Mouse (Mus musculus) testis, postnatal 10 days (tissue): Measurements from ENCODE around the gene Acsl1.

Source experiments
- DNase-seq: peaks from one replicate; pipeline ENCODE4 v3.0.0; 2021; ENCODE audit warnings: low spot score

Gene Acsl1

DNA sequence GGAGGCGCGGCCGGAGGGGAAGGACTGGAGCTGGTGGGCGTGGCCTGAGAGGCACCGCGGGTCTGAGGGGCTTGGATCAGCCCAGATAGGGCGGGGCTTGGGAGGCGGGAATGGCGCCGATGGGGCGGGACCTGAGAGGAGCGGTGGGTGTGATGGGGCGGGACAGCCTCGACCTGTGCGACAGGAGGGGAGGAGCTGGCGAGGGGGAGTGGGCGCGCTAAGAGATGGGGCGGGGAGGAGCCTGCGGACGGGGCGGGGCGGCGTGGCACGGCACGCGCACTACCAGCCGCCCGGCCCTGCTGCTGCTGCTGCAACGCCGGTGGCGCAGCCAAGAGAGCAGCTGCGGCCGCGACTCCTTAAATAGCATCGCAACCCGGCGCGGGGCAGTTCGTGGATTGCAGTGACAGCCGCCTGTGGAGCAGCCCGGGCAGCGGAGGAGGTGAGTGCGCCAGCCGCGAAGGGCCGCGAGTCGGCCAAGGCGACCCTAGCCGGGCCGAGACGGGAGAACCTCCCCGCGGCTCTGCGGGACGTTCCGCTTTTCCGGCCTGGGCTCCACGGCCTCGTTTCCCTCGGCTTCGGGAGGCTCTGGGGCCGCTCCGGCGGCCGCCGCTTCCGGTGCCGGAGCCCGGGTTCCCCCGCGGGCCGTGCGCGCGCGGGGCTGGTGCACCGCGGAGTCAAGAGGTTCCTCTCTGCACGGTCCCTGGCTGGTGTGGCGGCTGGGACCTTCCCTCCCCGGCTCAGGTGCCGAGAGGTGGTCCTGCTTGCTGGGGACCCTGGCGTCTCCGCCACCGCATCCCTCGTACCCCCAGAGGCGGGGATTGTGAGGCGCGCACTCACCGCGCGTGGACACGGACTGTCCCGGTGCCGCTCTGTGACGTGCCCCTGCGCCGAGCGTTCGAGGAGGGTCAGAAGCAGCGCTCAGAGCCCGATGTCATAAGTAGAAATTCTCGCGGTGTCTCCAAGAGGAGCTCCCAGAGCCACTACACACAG is at the start of gene Acsl1:
Gene Acsl1 (plus strand): TSS at position 246 of the 990 bp plus-strand sequence.
- DNase-seq: peak; percentile 100

DNA sequence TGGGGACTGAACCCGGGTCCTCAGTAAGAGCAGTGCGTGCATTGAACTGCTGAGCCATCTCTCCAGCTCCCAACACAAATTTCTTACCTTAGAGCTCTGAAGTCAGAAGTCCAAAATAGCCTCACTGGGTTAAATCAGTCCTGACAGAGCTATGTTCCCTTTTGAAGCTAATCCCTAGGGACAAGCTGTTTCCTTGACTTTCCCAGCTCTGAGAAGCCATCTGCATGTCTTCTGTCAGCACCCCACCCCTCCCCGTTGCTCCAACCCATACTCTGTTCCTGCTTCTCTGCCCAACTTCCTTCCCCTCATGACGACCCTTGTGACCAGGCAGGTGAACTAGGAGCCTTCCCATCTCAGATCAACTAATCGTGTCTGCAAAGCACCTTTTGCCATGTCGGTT is 49.3 kb upstream of the Acsl1 start:
- no peak for DNase-seq

DNA sequence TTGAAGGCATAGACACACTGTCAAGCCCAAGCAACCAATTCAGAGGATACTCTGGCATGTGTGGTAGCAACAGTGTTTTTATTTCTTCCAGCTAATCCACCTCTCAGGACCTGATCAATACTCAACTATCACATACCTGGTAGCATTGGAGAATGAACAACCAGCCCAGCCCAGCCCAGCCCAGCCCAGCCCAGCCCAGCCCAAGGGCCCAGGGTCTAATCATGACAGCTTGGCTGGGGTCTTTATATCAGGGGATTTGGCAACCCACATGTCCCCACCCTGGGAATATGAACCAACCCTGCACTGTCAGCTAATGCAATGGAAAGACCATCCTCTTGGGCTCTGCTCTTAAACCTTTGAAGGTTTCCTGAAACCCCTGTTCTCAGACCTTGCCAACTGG is 42.9 kb upstream of the Acsl1 start:
- no peak for DNase-seq

DNA sequence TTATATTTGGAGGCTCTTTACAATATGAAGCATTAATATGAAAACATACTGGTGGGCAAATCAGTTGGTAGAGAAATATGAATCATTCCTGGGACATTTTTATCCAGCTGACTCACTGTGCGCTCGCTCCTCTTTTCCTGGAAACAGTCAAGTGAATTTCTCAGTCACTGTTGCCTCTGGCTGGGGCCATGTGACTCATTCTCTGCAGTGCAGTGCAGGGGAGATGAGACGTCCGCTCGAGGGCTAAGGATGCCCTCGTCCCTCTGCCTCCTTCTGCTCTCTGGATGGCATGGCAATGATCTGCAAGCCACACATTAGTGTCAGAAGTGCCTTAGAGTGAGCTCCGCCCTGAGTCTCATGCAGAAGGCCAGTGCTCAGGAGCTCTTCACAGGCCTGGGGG is 41.0 kb upstream of the Acsl1 start:
- no peak for DNase-seq

DNA sequence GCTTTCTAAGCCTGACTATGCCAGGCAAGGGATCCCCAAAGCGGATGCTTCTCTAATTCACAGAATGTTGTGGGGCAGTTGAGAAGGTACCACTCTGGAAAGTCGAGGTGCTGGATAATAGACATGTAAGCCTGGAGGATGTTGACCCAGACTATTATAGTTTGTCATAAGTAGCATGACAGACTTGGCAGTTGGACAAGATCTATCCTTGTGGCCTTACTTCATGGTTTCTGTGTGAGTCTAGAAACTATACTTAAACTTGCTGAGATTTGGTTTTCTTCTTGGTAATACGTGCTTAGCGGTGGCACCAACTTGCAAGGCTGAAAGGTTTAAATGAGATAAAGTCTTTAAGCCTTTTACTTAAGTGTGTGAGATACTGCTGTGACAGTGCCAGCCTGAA is 38.9 kb upstream of the Acsl1 start:
- no peak for DNase-seq

DNA sequence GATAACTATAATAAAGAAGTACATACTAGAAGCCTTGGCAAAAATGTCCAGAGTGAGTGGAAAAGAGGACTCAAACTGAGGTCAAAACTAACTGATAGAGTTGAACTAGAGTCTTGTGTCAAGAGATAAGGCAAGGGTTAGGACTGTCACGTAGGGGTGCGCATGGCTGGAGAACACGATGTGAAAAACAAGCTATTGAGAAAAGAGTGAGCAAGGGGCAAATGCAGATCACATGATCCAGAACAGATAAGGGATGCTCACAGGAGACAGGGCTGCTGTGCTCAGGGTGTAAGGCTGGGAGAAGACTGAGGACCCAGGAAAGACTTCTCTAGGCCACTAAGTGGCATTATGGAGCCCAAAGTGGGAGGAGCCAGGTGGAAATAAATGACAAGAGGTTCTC is 38.3 kb upstream of the Acsl1 start:
- DNase-seq: no peak

DNA sequence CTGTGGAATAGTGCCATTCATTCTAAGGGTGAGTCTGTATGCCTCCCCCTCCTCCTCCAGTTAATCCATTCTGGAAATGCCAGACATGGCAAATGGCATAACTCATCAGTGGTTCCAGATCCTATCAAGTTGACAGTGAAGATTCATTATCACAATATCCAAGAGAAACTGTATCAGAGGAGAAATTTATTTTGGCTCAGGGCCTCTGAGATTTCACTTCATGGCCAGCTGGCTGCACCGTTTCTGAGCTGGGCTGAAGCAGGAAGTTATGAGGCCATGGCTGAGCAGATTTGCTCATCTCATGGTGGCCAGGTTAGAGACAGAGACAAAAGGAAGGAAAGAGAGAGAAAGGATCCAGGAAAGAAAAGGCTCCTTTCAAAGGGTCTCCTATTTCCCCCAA is 37.2 kb upstream of the Acsl1 start:
- no peak for DNase-seq

DNA sequence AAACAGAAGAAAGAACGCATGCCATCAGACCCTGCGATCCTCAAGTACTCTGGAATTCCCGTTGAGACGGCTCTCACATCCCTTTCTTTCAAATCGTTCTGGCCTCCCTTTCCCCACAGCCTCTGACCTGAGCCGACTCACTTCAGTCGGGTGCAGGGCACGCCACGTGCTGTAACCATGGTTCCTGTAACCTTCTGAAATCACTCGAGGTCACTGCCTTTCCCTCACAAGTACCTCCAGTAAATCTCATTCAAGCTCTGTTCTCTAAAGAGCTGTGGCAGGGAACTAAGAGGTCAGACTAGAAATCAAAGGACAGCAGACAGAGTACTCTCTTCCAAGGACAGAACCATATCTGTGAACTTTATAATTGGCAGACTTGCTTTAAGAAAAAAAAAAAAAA is 32.3 kb upstream of the Acsl1 start:
- DNase-seq: no peak

DNA sequence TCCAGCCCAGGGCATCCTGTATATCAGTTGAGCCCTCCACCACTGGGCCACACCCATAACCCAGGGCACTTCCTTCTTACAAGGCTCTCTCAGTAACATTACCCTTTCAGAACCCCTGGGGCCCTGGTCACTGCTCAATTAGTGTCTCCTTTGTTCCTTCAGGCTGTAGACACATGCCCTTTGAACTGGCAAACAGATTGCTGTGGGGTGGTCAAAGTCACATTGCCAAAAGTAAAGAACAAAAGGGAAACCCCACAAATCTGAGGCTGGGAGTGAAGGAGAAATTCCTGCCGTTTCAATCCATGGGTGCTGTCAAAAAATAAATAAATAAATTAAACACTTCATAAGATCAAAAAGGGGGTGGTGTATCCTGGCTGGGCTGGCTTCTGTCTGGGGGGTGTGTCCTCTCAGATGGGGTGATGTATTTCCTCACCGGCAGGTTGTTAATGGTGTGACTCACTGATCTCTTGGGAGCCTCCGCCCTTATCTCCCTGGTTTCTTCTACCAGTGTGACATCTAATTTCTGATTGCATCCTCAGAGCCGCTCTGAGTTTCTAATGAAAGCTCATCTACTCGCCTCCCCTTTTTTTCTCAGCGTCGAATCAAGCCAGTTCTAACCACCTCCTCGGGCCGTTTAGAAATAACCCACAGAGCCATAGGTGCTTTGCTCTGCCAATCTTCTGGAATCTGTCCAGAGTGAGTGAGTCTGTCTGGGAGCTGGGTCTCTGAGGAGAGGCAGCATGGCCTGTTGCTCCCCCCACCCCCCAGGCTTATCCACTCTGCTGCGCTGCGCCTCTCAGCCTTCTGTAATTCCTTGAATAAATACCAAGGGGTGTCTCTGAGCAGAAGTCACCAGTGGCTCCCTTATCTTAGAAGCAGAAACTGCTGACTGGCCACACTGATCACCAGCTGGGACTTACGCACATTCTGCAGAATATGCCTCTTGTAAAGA is 24.6 kb upstream of the Acsl1 start:
- DNase-seq: no peak

DNA sequence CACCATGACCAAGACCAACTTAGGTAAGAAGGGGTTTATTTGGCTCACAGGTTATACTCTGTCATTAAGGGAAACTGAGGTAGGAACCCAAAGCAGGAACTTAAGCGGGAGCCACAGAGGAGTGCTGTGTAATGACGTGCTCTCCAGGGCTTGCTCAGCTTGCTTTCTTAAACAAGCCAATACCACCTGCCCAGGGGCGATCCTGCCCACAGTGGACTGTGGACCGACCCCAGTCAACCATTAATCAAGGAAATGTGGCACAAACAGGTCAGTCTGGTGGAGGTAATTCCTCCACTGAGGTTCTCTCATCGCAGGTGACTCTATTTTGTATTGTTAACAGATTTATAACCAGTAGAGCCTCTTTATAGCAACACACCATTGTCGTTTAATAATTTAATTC is 23.5 kb upstream of the Acsl1 start:
- DNase-seq: no peak

DNA sequence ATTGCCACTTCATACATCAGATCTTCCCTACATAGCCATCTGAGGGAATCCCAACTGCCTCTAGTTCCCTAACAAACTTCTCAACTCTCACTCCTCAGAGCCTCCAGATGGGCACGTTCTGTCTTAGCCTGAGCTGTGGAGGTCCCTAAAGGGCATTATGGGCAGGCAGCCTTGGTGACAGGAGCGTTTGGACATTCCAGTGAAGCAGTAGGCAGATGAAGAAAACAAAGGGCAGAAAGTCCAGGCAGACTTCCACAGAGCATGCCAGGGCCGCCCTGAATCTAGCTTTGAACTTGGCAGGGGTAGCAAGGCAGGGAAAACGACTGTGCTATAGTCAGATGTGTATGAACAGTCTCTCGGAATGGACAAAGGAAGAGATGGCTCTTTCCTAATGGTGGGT is 22.2 kb upstream of the Acsl1 start:
- DNase-seq: no peak

DNA sequence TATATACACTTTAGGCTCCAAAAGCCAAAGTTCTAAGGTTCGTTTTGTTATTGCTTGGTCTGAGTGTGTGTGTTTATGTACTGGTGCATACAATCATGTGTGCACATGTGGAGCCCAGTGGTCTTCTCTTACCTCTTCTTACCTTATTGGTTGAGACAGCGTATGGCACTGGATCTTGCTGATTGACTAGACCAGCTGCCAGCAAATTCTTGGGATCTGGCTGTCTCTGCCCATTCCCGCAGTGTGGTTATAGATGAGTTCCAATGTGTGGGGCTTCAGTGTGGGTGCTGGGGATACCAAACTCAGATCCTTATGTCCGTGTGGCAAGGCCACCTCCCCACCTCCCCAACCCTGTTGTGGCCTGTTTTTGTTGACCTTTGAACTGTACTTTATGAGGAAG is 21.8 kb upstream of the Acsl1 start:
- no peak for DNase-seq

DNA sequence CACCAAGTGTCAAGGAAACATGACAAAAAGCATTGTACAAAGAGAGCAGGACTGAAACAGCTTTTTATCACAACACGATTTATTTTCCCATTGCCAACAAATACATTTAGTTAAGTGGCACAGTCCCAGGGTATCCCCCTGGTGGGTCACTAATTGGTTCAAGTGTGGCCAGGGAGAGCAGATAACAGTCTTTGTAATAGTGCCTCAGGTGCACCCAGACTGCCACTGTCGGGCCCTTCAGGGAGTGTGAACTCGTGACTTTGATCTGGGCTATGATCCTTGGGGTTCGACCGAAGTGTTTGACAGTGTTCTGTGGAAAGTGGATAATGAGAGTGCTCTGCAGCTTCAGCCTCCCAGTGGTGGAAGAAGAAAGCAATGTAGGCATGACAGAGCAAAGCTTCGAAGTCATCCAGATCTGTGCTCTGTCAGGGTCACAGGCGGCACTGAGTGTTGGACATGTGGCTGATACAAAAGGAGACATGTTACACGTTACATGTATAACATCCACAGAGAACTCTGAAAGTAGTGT is 21.1 kb upstream of the Acsl1 start:
- no peak for DNase-seq

DNA sequence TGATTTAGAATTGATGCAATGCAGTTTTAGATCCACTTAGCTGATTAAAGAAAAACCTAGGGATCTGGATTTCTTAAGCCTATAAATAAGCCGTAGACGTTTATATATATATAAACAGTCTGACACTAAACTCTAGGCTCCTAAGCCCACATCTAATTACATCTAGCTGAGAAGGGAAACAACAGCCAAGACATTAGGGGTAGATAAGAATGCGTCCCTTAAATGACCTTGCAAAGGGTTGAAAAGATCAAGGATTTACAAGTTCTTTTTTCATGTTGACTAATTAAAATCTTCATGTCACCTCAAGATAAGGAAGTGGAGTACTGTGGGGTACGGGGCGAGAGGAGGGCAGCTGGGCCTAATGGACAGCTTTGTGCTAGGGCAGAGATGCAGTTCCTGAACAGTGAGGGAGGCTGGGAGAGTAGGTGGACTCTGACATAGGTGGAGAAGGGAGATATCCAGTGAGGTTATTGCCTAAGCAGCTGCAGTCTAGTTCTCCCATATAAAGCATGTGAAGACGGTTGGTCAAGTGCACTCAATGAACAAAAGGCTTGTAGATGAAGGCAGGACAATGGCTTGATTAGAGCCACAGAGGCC is 12.5 kb upstream of the Acsl1 start:
- no peak for DNase-seq

DNA sequence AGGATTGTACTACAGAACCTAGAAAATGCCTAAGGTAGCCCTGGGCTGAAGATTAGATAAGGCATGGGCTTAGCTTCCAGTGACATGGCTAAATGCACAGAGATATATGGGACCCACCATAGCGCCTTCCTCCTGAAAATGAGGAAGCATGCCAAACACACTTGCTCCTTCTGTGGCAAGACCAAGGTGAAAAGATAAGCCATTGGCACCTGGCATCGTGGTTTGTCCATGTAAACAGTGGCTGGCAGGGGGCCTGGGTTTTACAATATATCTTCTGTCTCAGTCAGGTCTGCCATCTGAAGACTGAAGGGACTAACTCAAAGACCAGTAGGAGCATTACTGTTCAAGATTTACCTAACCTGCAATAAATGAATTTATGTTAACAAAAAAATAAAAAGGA is 2.4 kb upstream of the Acsl1 start:
- no peak for DNase-seq

DNA sequence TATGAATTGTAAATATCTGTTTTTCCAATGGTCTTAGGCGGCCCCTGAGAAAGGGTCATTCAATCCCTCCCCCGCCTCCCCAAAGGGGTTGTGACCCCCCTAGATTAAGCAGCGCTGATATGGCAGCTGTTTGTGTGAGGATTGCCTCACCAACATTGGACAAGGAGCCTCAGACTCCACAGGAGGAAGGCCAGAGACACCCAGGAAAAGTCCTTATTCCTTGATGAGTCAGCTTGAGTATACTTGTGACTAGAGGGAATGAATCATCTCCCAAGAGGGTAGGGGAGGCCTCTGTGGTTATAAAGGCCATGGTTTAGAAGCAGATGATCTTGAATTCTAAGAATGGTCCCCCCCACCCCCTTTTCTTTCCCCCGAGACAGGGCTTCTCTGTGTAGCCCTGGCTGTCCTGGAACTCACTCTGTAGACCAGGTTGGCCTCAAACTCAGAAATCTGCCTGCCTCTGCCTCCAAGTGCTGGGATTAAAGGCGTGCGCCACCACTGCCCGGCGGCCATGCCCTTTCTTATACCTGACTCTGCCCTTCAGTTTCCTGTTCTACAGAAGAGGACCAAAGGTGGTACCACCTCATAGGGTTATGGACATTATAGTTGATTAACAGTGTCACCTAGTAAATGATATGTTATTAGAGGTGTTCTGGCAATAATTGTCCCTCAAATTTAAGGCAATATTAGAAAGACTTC is 1.6 kb upstream of the Acsl1 start:
- no peak for DNase-seq

DNA sequence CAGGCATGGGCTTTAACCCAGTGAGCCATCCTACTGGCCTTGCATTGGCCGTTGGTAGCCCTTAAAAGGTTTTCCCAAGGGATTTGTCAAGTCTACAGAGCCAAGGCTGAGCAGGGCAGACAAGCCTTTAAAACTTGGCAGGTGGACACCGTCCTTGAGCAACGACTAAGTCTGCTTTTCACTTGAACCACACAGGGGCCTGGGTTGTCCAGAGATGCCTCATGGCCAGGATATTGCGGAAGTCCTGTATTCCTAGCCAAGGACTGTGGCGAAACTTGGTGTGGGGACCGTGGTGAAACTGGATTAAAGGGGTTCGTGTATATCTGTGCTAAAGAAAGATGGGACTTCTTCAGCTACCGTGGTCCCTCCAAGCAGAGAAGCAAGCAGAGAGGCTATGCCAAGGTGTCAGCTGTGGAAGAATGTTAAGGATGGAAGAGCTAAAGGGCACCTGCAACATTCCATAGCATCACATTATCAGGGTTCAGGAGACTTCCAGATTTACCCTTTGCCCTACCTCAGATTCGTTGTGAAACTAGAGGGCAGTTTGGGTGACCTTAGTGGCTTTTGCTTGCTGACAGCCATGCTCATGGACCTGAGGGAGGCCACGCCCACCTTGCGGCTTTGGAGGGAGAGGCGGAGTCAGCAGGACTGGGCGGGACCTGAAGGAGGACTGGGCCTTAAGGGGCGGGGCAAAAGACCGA is 596 bp upstream of the Acsl1 start:
- no peak for DNase-seq

DNA sequence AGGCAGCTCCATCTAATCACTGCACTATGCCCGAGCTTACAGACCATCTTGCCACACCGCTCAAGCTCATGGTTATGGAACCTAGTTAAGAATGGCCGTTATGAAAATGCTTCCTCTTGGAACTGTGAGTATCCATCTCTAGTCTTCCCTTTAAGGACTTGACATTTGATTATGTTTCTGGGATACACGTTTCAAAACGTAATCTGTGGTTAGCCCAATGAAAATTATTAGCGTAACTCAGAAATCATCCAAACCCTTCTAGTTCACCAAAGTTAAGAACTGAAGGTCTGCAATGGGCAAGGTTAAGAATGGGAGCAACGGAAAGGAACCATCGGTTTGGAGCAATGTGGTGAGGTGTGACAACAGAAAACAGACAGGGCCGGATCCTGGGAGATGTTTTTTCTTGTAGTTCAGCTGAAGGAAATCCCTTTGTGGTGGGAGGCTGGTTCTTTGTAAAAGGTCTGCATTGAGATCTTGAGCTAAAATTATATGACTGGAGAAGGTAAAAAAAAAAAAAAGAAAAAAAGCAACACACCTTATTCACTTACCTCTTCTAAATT is 1.2 kb downstream of the Acsl1 start:
- no peak for DNase-seq

DNA sequence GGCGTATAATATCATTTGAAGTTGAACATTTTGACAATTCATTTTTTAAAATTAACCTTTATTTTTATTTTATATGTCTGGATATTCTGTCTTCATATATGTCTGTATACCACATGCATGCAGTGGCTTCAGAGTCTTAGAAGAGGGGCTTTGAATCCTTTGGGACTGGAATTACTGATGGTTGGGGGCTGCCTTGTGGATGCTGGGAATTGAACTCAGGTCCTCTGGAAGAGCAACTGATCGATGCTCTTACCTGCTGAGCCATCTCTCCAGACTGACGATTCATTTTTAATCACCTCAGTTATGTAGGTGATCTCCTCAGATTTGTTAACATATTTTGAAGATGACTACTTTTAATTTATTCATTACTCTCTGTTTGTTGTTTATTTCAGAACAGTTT is 3.3 kb downstream of the Acsl1 start:
- no peak for DNase-seq

DNA sequence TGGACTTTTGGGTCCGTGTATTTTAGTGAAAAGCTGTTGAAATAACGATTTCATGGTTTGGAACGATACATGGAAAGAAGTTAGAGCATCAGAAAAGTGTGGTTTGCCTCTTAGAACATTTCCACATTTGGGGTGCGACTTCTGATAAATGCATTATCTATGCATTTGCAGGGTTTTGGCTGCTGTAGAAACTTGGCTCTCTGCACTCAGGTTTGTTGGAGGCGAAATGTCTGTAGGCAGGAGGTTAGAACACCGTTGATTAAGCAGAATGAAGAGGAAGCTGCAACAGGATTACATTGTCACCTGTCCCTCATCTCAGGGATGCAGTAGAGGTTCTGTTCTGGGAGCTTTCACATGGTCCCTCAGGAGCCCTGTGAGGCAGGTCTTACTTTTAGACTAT is 3.8 kb downstream of the Acsl1 start:
- DNase-seq: no peak

DNA sequence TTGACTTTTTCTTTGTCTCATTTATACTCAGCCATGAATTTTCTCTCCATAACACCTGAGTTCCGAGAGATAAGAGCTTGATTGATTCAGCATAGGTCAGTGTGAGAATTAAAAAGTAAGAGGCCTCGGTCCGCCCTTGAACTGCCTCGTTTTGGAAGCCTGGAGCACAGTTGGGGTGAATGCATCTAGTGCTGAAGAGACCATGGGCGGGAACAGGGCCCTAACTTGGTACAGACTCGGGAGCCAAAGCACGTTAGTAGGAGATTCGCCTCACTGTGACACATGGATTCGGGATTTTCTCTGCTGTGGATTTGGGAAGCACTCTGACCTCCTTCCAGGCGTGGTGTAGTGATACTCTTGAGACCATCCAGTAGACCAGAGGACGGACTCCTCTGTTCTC is 4.6 kb downstream of the Acsl1 start:
- DNase-seq: no peak
